Mouse (Mus musculus) heart, postnatal 14 days (tissue): ENCODE measurements around the gene C1ql3. TPM values are rescaled to one million over a fixed set of nuclear protein-coding genes. Genes with fewer than 3 reads are reported as not detected.

Source experiments
- DNase-seq, 2 experiments: peaks; one replicate each; pipeline ENCODE4 v3.0.0; 2021 to 2022
- intact Hi-C: fragments of 180-260 bp; cut with DNase I; formaldehyde crosslinking; loops from one replicate; pipeline ENCODE4 v1.15.1; 2025
- long read RNA-seq, 2 experiments: library from polyadenylated mRNA; stranded (forward); transcript quantifications; one replicate each; pipeline ENCODE4 v2.0.0; 2021
- total RNA-seq, 2 experiments: library from RNA; stranded (reverse); gene quantifications; 2 replicates each; pipeline ENCODE4 v1.2.3; 2021

Gene C1ql3
- total RNA-seq, result not detected
- long read RNA-seq, experiment 1, partial matches to known transcripts, result 0 of 1 reads
- long read RNA-seq, experiment 1, other reads (novel, unspliced or antisense), result 0 of 1 reads
- long read RNA-seq, experiment 2, partial matches to known transcripts, result 0 of 1 reads
- long read RNA-seq, experiment 2, other reads (novel, unspliced or antisense), result 0 of 1 reads

GRCm38 (mm10) chr2:13011472-13011871 lies at the start of gene C1ql3:
Gene C1ql3 (minus strand): TSS chr2:13011806.
- intact Hi-C loops, result loop anchor here (1.0 kb wide), 1 partner anchor 303 kb away; no protein-coding TSS in a partner anchor
- DNase-seq, result no peak

GRCm38 (mm10) chr2:13060426-13061170 lies 49.0 kb upstream of the C1ql3 start:
- no peak for DNase-seq
- intact Hi-C loops, result no loop called here

GRCm38 (mm10) chr2:13048649-13049048 lies 37.0 kb upstream of the C1ql3 start:
- no peak for DNase-seq
- intact Hi-C loops, result no loop called here

GRCm38 (mm10) chr2:13044555-13044954 lies 32.9 kb upstream of the C1ql3 start:
- intact Hi-C loops, result no loop called here
- no peak for DNase-seq

GRCm38 (mm10) chr2:13039785-13040184 lies 28.2 kb upstream of the C1ql3 start:
- intact Hi-C loops, result no loop called here
- DNase-seq, result no peak

- intact Hi-C loops, result no loop called here
- DNase-seq, result no peak
Measured at GRCm38 (mm10) chr2:13038772-13039171, 27.2 kb upstream of the C1ql3 start.

GRCm38 (mm10) chr2:13018861-13019260 lies 7.3 kb upstream of the C1ql3 start:
- no peak for DNase-seq
- intact Hi-C loops, result no loop called here

- DNase-seq, result no peak
- intact Hi-C loops, result no loop called here
Measured at GRCm38 (mm10) chr2:13018382-13018781, 6.8 kb upstream of the C1ql3 start.

GRCm38 (mm10) chr2:13011973-13012372 lies 367 bp upstream of the C1ql3 start:
- DNase-seq, result no peak
- intact Hi-C loops, result loop anchor here (1.0 kb wide), 1 partner anchor 304 kb away; no protein-coding TSS in a partner anchor

GRCm38 (mm10) chr2:13010460-13011341 lies 905 bp downstream of the C1ql3 start:
- intact Hi-C loops, result loop anchor here (1.0 kb wide), 1 partner anchor 302 kb away; no protein-coding TSS in a partner anchor
- DNase-seq, result peak; percentile 35 to 58

- peak; percentile 2 to 4 for DNase-seq
- intact Hi-C loops, result no loop called here
Measured at GRCm38 (mm10) chr2:13010030-13010459, 1.6 kb downstream of the C1ql3 start.

GRCm38 (mm10) chr2:13009261-13009972 lies 2.2 kb downstream of the C1ql3 start:
- intact Hi-C loops, result no loop called here
- no peak for DNase-seq

- intact Hi-C loops, result no loop called here
- no peak for DNase-seq
Measured at GRCm38 (mm10) chr2:13008433-13008832, 3.2 kb downstream of the C1ql3 start.

- DNase-seq, result no peak
- intact Hi-C loops, result no loop called here
Measured at GRCm38 (mm10) chr2:13000026-13000425, 11.6 kb downstream of the C1ql3 start.

- no peak for DNase-seq
- intact Hi-C loops, result no loop called here
Measured at GRCm38 (mm10) chr2:12984901-12985732, 26.5 kb downstream of the C1ql3 start.

GRCm38 (mm10) chr2:12978771-12979170 lies 32.8 kb downstream of the C1ql3 start:
- intact Hi-C loops, result no loop called here
- no peak for DNase-seq

- DNase-seq, result no peak
- intact Hi-C loops, result no loop called here
Measured at GRCm38 (mm10) chr2:12977367-12977766, 34.2 kb downstream of the C1ql3 start.

GRCm38 (mm10) chr2:12973752-12974151 lies 37.9 kb downstream of the C1ql3 start:
- intact Hi-C loops, result no loop called here
- DNase-seq, result no peak

- intact Hi-C loops, result no loop called here
- DNase-seq, result no peak
Measured at GRCm38 (mm10) chr2:12970049-12970724, 41.4 kb downstream of the C1ql3 start.
